ENCODE assay signal across 8 mouse cellular contexts in the genomic region with DNA sequence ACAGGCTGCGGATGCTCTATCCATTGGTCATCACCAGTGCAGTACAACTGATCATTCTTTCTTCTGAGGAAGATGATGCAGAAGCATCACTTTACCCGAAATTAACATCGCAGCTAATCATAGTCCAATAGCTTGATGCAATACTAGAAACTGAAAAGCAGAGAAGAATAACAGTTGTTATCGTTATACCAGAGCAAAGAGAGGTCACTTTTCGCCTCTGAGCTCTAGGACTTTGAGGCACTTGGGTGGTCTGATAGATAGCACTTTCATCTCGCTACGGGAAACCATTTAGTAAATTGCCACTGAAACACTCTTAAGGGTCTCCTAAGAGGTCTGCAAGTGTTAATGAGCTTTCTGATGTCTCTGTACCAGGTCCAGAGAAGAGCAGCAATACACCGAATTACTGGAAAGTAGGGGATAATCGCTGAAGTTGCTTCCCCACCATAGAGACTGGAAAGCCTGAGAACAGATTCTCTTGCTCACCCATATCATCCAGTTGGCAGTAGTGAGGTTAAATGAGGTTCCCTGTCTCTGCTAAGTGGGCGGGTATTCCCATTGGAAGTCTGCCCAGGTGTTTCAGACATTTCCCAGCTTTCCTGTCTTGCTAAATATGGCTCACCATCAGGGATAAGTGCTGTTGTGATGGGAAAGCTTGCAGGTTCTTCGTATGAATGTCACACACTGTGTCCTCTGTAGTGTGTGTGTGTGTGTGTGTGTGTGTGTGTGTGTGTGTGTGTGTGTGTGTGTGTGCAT.
DNase-seq lines count a peak whose midpoint lies in the region; TF ChIP-seq lines count a peak whose summit lies in the region.

No protein-coding gene starts in this region.

- intact Hi-C loops in gastrocnemius, postnatal 36 days (cut with DNase I), result no loop called here

- TF ChIP-seq POLR2A in brain, embryonic 14.5 days (IDR thresholded peaks at IDR 0.05; ENCODE audit: borderline replicate concordance, extremely low read depth, insufficient read depth, insufficient read length, poor library complexity, severe bottlenecking), result no peak

- no peak for TF ChIP-seq CTCF in brain, embryonic 14.5 days (IDR thresholded peaks at IDR 0.05; ENCODE audit: borderline replicate concordance, extremely low read depth, insufficient read depth, insufficient read length)

- DNase-seq in brain, embryonic 14.5 days (ENCODE audit: low read depth), result peak; percentile 53
- DNase-seq in forelimb bud, embryonic 11.5 days (ENCODE audit: low read depth, low spot score), result peak; percentile 18
- peak; percentile 9 to 55 for DNase-seq in layer of hippocampus, adult 18-20 months (ENCODE audit: low spot score in 2 of 2)
- DNase-seq in lung, postnatal 14 days, result peak; percentile 70
- no peak for DNase-seq in T-cell, adult 2 months (ENCODE audit: low spot score)
- DNase-seq in gastrocnemius, postnatal 36 days, result no peak
- DNase-seq in ovary, postnatal 36 days (ENCODE audit: low spot score), result no peak
- no peak for DNase-seq in kidney, adult 8-10 months

Comparison
In these comparisons a context has a peak if more than half of its experiments do, and no peak if none do; other contexts are left out.
1. DNase-seq: peak in brain, embryonic 14.5 days (single experiment), forelimb bud, embryonic 11.5 days (single experiment), layer of hippocampus, adult 18-20 months (2 of 2) and lung, postnatal 14 days (single experiment); none in T-cell, adult 2 months (single experiment), gastrocnemius, postnatal 36 days (0 of 2), ovary, postnatal 36 days (single experiment) and kidney, adult 8-10 months (0 of 2).